Mouse (Mus musculus) megakaryocyte, embryonic 14.5 days (primary cell): ENCODE data around the gene Gm14137. TPM values are rescaled to one million over a fixed set of nuclear protein-coding genes. Genes with fewer than 3 reads are reported as not detected.

ENCODE experiments used
- H3K27me3 ChIP-seq: replicated peaks from 2 replicates; pipeline ENCODE3; 2012; ENCODE audit warnings: inconsistent platforms
- H3K36me3 ChIP-seq: replicated peaks from 2 replicates; pipeline ENCODE3; 2012; ENCODE audit warnings: low read length, inconsistent platforms, mixed read lengths
- H3K4me1 ChIP-seq: 2 replicates; pipeline ENCODE4 v1.6.1; 2012; ENCODE audit warnings: inconsistent platforms
- H3K4me3 ChIP-seq: replicated peaks from 2 replicates; pipeline ENCODE3; 2012; ENCODE audit warnings: moderate library complexity, mild to moderate bottlenecking, inconsistent platforms
- H3K9me3 ChIP-seq: 2 replicates; pipeline ENCODE4 v1.6.1; 2012; ENCODE audit warnings: inconsistent platforms
- FLI1 ChIP-seq: IDR thresholded peaks from 2 replicates; pipeline ENCODE4 v1.6.1; 2012; ENCODE audit warnings: low read length, inconsistent platforms, mixed read lengths
- GATA1 ChIP-seq: IDR thresholded peaks from 3 replicates; pipeline ENCODE4 v1.6.1; 2012; ENCODE audit warnings: mixed read lengths, low read length, inconsistent platforms, borderline replicate concordance
- polyA plus RNA-seq: library from polyadenylated mRNA; stranded (reverse); fragments of >175 nt; gene quantifications from 2 replicates; pipeline ENCODE4 v1.2.3, GENCODE M21; 2012; ENCODE audit warnings: low replicate concordance; ENCODE audit not compliant: insufficient read depth

Gm14137 gene
- polyA plus RNA-seq, 1 experiment, result not detected

DNA sequence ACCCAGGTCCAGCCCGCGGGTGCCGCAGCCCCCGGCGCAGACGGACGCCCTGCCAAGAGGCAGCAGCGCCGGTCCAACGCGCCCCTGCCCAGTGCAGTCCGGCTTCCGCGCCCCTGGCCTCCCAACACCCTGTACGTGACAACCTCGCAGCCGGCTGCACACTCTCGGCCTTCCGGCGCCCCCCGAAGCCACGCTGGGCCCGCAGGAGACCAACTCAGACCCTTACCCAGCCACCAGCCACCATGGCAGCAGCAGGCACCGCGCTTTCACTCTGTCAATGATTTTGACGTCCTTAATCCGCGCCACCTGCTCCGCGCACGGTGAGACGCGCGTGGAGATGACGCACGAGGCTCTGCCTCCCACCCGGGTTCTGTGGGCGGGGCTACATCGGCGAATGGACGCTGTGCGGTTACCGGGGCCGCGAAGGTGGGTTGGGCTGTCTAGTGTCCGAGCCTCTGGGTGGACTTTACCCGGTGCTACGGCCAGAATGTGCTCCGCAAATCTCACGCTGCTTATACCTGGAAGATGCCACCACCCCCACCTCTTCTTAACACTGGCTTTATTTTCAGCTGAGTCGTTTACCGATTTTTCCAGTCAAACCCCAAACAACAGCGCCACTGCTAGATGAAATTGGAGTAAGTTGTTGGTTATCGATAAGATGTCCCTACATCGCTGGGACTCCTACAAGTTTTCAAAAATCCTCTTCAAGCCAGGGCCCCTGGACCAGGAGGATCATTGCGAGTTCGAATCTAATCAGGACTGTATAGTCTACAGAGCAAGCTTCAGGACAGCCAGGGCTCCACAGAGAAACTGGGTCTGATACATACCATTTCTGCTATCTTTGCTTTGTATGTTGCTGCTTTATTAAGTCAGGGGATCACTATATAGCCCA lies 17.4 kb upstream of the Gm14137 start, which contains the start of gene Rmdn3:
Gene Rmdn3, minus strand, starts transcription at position 354 of the 892 bp plus-strand sequence.
- no peak for TF ChIP-seq FLI1
- TF ChIP-seq GATA1, result no peak
- Histone ChIP-seq H3K9me3 (no peaks in the 10 kb centered on the region), H3K36me3 (peaks cover 28% of the 10 kb centered on the region), H3K27me3 (peaks cover 2% of the 10 kb centered on the region), H3K4me1 (peaks cover 56% of the 10 kb centered on the region), H3K4me3 (peak within 1 kb of the TSS; percentile 99)

GRCm38 (mm10) chr2:119157836-119158235 lies 16.5 kb upstream of the Gm14137 start:
- peaks cover 53% of the 10 kb centered on the region for H3K4me1 ChIP-seq
- H3K36me3 ChIP-seq, result peaks cover 19% of the 10 kb centered on the region
- TF ChIP-seq FLI1 (no peak), GATA1 (no peak)
- peaks cover 3% of the 10 kb centered on the region for H3K27me3 ChIP-seq
- H3K4me3 ChIP-seq, result no peak overlapping the region
- no peaks in the 10 kb centered on the region for H3K9me3 ChIP-seq

GRCm38 (mm10) chr2:119161247-119161646 lies 13.1 kb upstream of the Gm14137 start:
- Histone ChIP-seq H3K9me3 (peaks cover 8% of the 10 kb centered on the region), H3K4me3 (no peak overlapping the region), H3K27me3 (peaks cover 18% of the 10 kb centered on the region), H3K36me3 (no peaks in the 10 kb centered on the region), H3K4me1 (peaks cover 40% of the 10 kb centered on the region)
- no peak for TF ChIP-seq GATA1
- no peak for TF ChIP-seq FLI1

GRCm38 (mm10) chr2:119163135-119163534 lies 11.2 kb upstream of the Gm14137 start:
- Histone ChIP-seq H3K4me1 (peaks cover 50% of the 10 kb centered on the region), H3K4me3 (no peak overlapping the region), H3K36me3 (no peaks in the 10 kb centered on the region), H3K27me3 (peaks cover 32% of the 10 kb centered on the region), H3K9me3 (peaks cover 8% of the 10 kb centered on the region)
- no peak for TF ChIP-seq GATA1
- TF ChIP-seq FLI1, result no peak

- H3K4me1 ChIP-seq, result peaks cover 53% of the 10 kb centered on the region
- peaks cover 32% of the 10 kb centered on the region for H3K27me3 ChIP-seq
- no peak overlapping the region for H3K4me3 ChIP-seq
- H3K36me3 ChIP-seq, result no peaks in the 10 kb centered on the region
- peaks cover 8% of the 10 kb centered on the region for H3K9me3 ChIP-seq
- TF ChIP-seq GATA1 (no peak), FLI1 (no peak)
Observed at GRCm38 (mm10) chr2:119163999-119164398, 10.3 kb upstream of the Gm14137 start.

DNA sequence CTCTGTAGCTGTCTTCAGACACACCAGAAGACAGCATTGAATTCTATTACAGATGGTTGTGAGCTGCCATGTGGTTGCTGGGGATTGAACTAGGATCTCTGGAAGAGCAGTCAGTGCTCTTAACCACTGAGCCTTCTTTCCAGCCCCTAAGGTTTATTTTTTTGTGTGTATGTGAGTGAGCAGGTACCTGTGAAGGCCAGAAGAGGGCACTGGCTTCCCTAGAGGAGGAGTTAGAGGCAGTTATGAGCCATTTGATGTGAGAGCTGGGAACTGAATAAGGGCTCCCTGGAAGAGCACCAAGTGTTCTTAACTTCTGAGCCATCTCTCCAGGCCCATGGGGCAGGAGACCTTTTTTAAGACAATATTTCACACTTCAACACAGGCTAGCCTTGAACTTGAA lies 8.9 kb upstream of the Gm14137 start:
- Histone ChIP-seq H3K36me3 (no peaks in the 10 kb centered on the region), H3K4me1 (peaks cover 62% of the 10 kb centered on the region), H3K27me3 (peaks cover 32% of the 10 kb centered on the region), H3K9me3 (peaks cover 8% of the 10 kb centered on the region), H3K4me3 (no peak overlapping the region)
- no peak for TF ChIP-seq FLI1
- no peak for TF ChIP-seq GATA1

GRCm38 (mm10) chr2:119166901-119167865 lies 7.1 kb upstream of the Gm14137 start, which contains the start of gene Gchfr:
Gene Gchfr (plus strand): TSS chr2:119167773.
- peak within 1 kb of the TSS; percentile 93 for H3K4me3 ChIP-seq
- H3K36me3 ChIP-seq, result peaks cover 8% of the 10 kb centered on the region
- peaks cover 29% of the 10 kb centered on the region for H3K27me3 ChIP-seq
- H3K9me3 ChIP-seq, result peaks cover 8% of the 10 kb centered on the region
- peaks cover 59% of the 10 kb centered on the region for H3K4me1 ChIP-seq
- no peak for TF ChIP-seq FLI1
- TF ChIP-seq GATA1, result no peak

DNA sequence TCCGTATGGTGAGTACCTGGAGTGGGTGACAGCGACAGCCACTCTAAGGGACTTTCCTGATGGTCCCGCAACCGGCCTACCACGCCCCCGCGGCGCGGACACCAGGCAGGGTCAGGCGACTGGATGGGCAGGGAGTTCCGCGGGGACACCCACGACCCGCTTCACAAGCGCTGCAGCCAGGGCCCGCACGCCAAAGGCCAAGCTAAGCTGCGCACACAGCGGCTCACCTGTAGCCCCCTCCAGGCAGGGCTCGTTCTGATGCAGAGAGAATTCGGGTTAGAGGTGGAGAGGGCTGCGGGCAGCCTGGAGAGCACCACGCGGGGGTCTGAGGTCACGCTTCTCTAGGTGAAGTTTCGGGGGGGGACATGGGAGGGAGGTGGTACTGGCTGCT lies 6.4 kb upstream of the Gm14137 start:
- peaks cover 29% of the 10 kb centered on the region for H3K27me3 ChIP-seq
- peaks cover 64% of the 10 kb centered on the region for H3K4me1 ChIP-seq
- peaks cover 8% of the 10 kb centered on the region for H3K9me3 ChIP-seq
- peaks cover 8% of the 10 kb centered on the region for H3K36me3 ChIP-seq
- peak overlapping the region; percentile 93 for H3K4me3 ChIP-seq
- TF ChIP-seq FLI1 (no peak), GATA1 (no peak)

DNA sequence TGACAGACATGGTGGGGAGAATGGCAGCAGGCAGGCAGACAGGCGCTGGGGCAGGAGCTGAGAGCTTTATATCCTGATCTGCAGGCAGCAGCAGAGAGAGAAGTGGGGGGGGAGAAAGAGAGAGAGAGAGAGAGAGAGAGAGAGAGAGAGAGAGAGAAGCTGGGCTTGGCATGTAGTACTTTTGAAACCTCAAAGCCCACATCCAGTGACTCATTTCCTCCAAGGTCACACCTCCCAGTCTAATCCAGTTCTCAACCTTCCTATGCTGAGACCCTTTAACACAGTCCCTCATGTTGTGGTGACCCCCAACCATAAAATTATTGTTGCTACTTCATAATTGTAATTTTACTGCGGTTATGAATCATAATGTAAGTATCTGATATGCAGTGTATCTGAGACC lies 4.0 kb upstream of the Gm14137 start:
- H3K27me3 ChIP-seq, result peaks cover 27% of the 10 kb centered on the region
- peaks cover 12% of the 10 kb centered on the region for H3K36me3 ChIP-seq
- no peak for TF ChIP-seq FLI1
- TF ChIP-seq GATA1, result no peak
- H3K9me3 ChIP-seq, result peaks cover 8% of the 10 kb centered on the region
- peaks cover 76% of the 10 kb centered on the region for H3K4me1 ChIP-seq
- H3K4me3 ChIP-seq, result peak overlapping the region; percentile 42
